Mouse (Mus musculus): ENCODE data around the gene Tshz3. TPM values are rescaled to one million over a fixed set of nuclear protein-coding genes. Genes with fewer than 3 reads are reported as not detected.

The Tshz3 gene
- total RNA-seq (2021) = 10 to 100 TPM in 1 of 2 experiments, 1 to 10 TPM in 1; 7.8 to 11.0 TPM
- long read RNA-seq, experiment 1, partial matches to known transcripts = 0 of 2 reads
- long read RNA-seq, experiment 1, other reads (novel, unspliced or antisense) = 2 of 2 reads
- long read RNA-seq, experiment 2, full-length matches to known transcripts = 2 of 5 reads
- long read RNA-seq, experiment 2, partial matches to known transcripts = 0 of 5 reads
- long read RNA-seq, experiment 2, other reads (novel, unspliced or antisense) = 3 of 5 reads

- DNase-seq = peak; percentile 49
Measured at GRCm38 (mm10) chr7:36697856-36698588, at the start of gene Tshz3. Gene Tshz3, plus strand, starts transcription at chr7:36698118.

- DNase-seq = no peak
Measured at GRCm38 (mm10) chr7:36655931-36656330, 42.0 kb upstream of the Tshz3 start.

GRCm38 (mm10) chr7:36656401-36656800 is 41.5 kb upstream of the Tshz3 start:
- DNase-seq = no peak

GRCm38 (mm10) chr7:36658331-36658730 is 39.6 kb upstream of the Tshz3 start:
- no peak for DNase-seq

GRCm38 (mm10) chr7:36659265-36659664 is 38.7 kb upstream of the Tshz3 start:
- DNase-seq = no peak

- DNase-seq = no peak
Measured at GRCm38 (mm10) chr7:36660654-36661053, 37.3 kb upstream of the Tshz3 start.

GRCm38 (mm10) chr7:36663431-36663830 is 34.5 kb upstream of the Tshz3 start:
- no peak for DNase-seq

- no peak for DNase-seq
Measured at GRCm38 (mm10) chr7:36667767-36668166, 30.2 kb upstream of the Tshz3 start.

- DNase-seq = no peak
Measured at GRCm38 (mm10) chr7:36678031-36678430, 19.9 kb upstream of the Tshz3 start.

GRCm38 (mm10) chr7:36678510-36678909 is 19.4 kb upstream of the Tshz3 start:
- DNase-seq = no peak

- no peak for DNase-seq
Measured at GRCm38 (mm10) chr7:36679031-36679618, 18.8 kb upstream of the Tshz3 start.

- DNase-seq = no peak
Measured at GRCm38 (mm10) chr7:36679866-36680458, 18.0 kb upstream of the Tshz3 start.

GRCm38 (mm10) chr7:36687508-36687907 is 10.4 kb upstream of the Tshz3 start:
- no peak for DNase-seq

- DNase-seq = peak; percentile 70
Measured at GRCm38 (mm10) chr7:36689049-36689793, 8.7 kb upstream of the Tshz3 start.

- peak; percentile 59 for DNase-seq
Measured at GRCm38 (mm10) chr7:36690551-36690950, 7.4 kb upstream of the Tshz3 start.

GRCm38 (mm10) chr7:36691617-36692016 is 6.3 kb upstream of the Tshz3 start:
- no peak for DNase-seq

- DNase-seq = no peak
Measured at GRCm38 (mm10) chr7:36692381-36692780, 5.5 kb upstream of the Tshz3 start.

- no peak for DNase-seq
Measured at GRCm38 (mm10) chr7:36693081-36693480, 4.8 kb upstream of the Tshz3 start.

GRCm38 (mm10) chr7:36694642-36695191 is 3.2 kb upstream of the Tshz3 start:
- no peak for DNase-seq

GRCm38 (mm10) chr7:36695276-36695675 is 2.6 kb upstream of the Tshz3 start:
- peak; percentile 39 for DNase-seq

GRCm38 (mm10) chr7:36695791-36696241 is 2.1 kb upstream of the Tshz3 start:
- DNase-seq = peak; percentile 68
